Mouse (Mus musculus): Measurements from ENCODE around the gene Tll1.
"Not testable (repeated sequence)": the region's sequence is repeated elsewhere in the genome, so short reads cannot be mapped to it uniquely, and the experiment has no call there.

Gene Tll1

GRCm38 (mm10) chr8:64136593-64136992, 69.5 kb downstream of the Tll1 start:
- in situ Hi-C loops (cut with MboI; ENCODE audit: low pct_unique_long_range_greater_than_20kb in 1 of 2, low sequenced_read_pairs in 2 of 2, unreplicated experiment in 1 of 2), result no loop called here

- in situ Hi-C loops (cut with MboI; ENCODE audit: low pct_unique_long_range_greater_than_20kb in 1 of 2, low sequenced_read_pairs in 2 of 2, unreplicated experiment in 1 of 2), result no loop called here
These were observed 98.9 kb downstream of the Tll1 start for GRCm38 (mm10) chr8:64107190-64107589.

GRCm38 (mm10) chr8:64073396-64073795, 132.7 kb downstream of the Tll1 start:
- in situ Hi-C loops (cut with MboI; ENCODE audit: low pct_unique_long_range_greater_than_20kb in 1 of 2, low sequenced_read_pairs in 2 of 2, unreplicated experiment in 1 of 2), result no loop called here

DNA sequence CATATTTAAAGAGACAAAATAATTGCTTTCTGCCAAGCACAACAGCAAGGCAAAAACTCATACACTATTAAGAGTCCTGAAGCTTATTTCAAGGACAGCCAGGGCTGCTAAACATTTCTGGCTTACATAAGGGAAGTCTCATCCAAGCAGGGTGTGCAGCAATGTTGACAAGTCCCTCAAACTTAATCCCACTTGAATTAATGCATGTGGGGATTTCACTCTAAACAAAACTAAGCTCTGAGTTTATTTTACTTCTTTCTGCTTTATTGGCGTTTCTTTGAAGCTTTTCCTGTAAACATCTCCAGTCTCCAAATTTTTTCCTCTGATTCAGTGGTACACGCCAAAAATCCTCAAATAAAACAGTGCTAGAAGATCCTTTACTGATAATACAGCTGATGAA, 146.2 kb downstream of the Tll1 start:
- in situ Hi-C loops (cut with MboI; ENCODE audit: low pct_unique_long_range_greater_than_20kb in 1 of 2, low sequenced_read_pairs in 2 of 2, unreplicated experiment in 1 of 2), result no loop called here

- in situ Hi-C loops (cut with MboI; ENCODE audit: low pct_unique_long_range_greater_than_20kb in 1 of 2, low sequenced_read_pairs in 2 of 2, unreplicated experiment in 1 of 2), result no loop called here
These were observed 148.5 kb downstream of the Tll1 start for GRCm38 (mm10) chr8:64057571-64057970.

- in situ Hi-C loops (cut with MboI; ENCODE audit: low pct_unique_long_range_greater_than_20kb in 1 of 2, low sequenced_read_pairs in 2 of 2, unreplicated experiment in 1 of 2), result loop anchor here in 1 of 2 experiments (25.0 kb wide), 1 partner anchor 489 kb away; no protein-coding TSS in a partner anchor
These were observed 157.5 kb downstream of the Tll1 start for GRCm38 (mm10) chr8:64048556-64048955.

GRCm38 (mm10) chr8:64047963-64048505, 158.0 kb downstream of the Tll1 start:
- in situ Hi-C loops (cut with MboI; ENCODE audit: low pct_unique_long_range_greater_than_20kb in 1 of 2, low sequenced_read_pairs in 2 of 2, unreplicated experiment in 1 of 2), result loop anchor here in 1 of 2 experiments (25.0 kb wide), 1 partner anchor 489 kb away; no protein-coding TSS in a partner anchor

- in situ Hi-C loops (cut with MboI; ENCODE audit: low pct_unique_long_range_greater_than_20kb in 1 of 2, low sequenced_read_pairs in 2 of 2, unreplicated experiment in 1 of 2), result loop anchor here in 1 of 2 experiments (25.0 kb wide), 1 partner anchor 496 kb away; no protein-coding TSS in a partner anchor
These were observed 164.7 kb downstream of the Tll1 start for GRCm38 (mm10) chr8:64041303-64041884.

DNA sequence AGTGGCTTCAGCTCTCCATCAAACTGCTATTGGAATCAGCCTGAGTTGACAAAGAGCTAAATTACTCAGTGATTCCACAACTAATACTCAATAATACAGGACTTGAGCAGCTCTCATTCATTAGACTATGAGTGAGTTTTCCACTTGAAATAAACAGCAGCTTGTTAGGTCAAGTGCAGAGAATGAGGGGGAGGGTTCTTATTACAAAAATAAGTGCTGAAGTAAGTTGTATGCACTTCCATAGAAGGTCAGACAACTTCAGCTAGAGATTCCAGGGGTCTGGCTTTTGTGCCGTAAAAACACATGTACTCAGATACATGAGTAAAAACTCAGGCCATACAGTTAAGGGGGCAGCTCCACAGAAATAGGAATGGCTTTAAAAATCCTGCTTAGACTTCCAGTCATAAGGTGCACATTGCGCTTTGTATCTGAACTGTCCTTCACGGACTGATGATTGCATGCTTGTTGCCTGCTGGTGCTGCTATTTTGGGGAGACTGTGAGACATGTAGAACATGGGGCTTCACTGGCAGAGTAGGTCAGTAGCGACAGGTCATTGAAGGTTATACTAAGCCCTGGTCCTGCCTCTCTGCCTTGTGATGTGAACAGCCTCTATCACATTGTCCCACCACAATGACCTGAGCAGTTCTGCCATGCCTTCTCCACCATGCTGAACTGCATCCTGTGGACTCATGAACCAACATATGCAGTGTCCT, 175.2 kb downstream of the Tll1 start:
- in situ Hi-C loops (cut with MboI; ENCODE audit: low pct_unique_long_range_greater_than_20kb in 1 of 2, low sequenced_read_pairs in 2 of 2, unreplicated experiment in 1 of 2), result loop anchor here in 1 of 2 experiments (25.0 kb wide), 1 partner anchor 506 kb away; no protein-coding TSS in a partner anchor

DNA sequence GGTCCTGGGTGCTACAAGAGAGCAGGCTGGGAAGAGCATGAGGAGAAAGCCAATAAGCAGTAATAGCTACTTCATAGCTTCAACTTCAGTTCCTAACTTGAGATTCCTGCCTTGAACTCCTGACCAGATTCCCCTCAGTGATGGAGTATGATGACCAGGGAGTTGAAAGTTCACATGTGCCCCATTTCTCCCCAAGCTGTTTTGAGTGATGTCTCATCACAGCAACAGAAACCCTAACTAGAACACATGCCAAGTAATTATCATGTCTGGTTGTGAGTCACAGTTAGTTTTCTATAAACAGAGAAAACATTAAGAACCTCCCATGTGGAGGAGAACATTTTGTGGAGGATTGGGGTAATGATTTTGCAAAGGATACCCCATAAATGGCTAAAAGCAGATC, 176.0 kb downstream of the Tll1 start:
- in situ Hi-C loops (cut with MboI; ENCODE audit: low pct_unique_long_range_greater_than_20kb in 1 of 2, low sequenced_read_pairs in 2 of 2, unreplicated experiment in 1 of 2), result loop anchor here in 1 of 2 experiments (25.0 kb wide), 1 partner anchor 507 kb away; no protein-coding TSS in a partner anchor

DNA sequence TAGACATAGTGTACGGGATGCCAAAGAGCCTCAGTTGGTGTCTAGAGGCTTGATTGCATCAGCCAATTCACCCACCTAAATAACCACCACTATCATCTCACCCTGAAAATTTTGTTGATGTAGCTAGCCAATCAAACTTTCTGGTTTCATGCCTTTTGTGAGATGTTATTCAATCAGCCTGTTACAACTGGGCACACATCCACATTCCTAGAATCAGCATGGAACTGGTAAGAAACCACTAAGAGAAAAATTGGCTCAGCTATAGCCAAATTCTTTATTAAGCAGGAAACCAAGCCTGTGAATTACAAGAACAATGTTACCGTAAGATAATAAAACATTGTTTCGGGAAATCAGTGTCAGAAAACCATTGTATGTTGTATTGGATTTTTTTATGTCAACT, 176.5 kb downstream of the Tll1 start:
- in situ Hi-C loops (cut with MboI; ENCODE audit: low pct_unique_long_range_greater_than_20kb in 1 of 2, low sequenced_read_pairs in 2 of 2, unreplicated experiment in 1 of 2), result loop anchor here (10.0 to 25.0 kb wide), 2 partner anchors 508 to 515 kb away; no protein-coding TSS in a partner anchor

DNA sequence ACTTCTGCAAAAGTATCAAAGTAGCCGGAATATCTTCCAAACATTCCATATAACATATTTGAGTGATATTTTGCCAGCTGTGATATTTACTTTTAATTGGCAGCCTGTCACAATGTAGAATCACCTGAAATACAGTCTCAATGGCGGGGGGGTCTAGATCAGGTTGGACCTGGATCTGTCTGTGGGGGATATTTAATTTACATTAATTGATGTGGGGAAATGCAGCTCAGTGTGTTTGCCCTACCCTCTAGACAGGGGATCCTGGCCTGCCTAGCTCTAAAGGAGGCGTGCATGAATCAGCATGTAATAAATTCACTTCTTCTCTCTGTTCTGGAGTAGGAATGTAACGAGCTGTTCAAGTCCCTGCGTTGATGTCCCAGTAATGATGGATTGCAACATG, 181.7 kb downstream of the Tll1 start:
- in situ Hi-C loops (cut with MboI; ENCODE audit: low pct_unique_long_range_greater_than_20kb in 1 of 2, low sequenced_read_pairs in 2 of 2, unreplicated experiment in 1 of 2), result loop anchor here in 1 of 2 experiments (10.0 kb wide), 1 partner anchor 520 kb away; no protein-coding TSS in a partner anchor

GRCm38 (mm10) chr8:64023579-64023978, 182.5 kb downstream of the Tll1 start:
- in situ Hi-C loops (cut with MboI; ENCODE audit: low pct_unique_long_range_greater_than_20kb in 1 of 2, low sequenced_read_pairs in 2 of 2, unreplicated experiment in 1 of 2), result loop anchor here in 1 of 2 experiments (10.0 kb wide), 1 partner anchor 521 kb away; no protein-coding TSS in a partner anchor

DNA sequence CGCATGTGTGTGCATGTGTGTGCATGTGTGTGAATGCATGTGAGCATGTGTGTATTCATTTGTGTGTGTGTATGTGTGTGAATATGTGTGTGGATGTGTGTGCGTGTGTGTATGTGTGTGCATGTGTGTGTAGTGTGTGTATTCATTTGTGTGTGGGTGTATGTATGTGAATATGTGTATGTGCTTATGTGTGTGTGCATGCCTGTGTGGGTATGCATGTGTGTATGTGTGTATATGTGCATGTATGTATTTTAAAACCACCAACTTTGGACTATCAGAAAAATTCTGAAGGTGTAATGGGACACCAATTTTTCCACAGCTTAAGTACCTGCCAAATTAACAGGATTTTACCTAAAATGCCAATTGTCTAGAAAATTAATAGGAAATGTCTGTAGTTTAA, 183.0 kb downstream of the Tll1 start:
- in situ Hi-C loops (cut with MboI; ENCODE audit: low pct_unique_long_range_greater_than_20kb in 1 of 2, low sequenced_read_pairs in 2 of 2, unreplicated experiment in 1 of 2), result loop anchor here in 1 of 2 experiments (10.0 kb wide), 1 partner anchor 522 kb away; no protein-coding TSS in a partner anchor

GRCm38 (mm10) chr8:63970612-63971391, 235.3 kb downstream of the Tll1 start:
- in situ Hi-C loops (cut with MboI; ENCODE audit: low pct_unique_long_range_greater_than_20kb in 1 of 2, low sequenced_read_pairs in 2 of 2, unreplicated experiment in 1 of 2), result not testable (repeated sequence)
